Mouse (Mus musculus) midbrain, embryonic 15.5 days (tissue): ENCODE data around the gene Rora. TPM values are rescaled to one million over a fixed set of nuclear protein-coding genes. Genes with fewer than 3 reads are reported as not detected.

Source experiments
- ATAC-seq: fragments of 200-750 bp; cut with Nextera tagmentation; replicated peaks from 2 replicates; pipeline ENCODE4 v1.8.0; 2017; ENCODE audit warnings: moderate TSS enrichment
- H3K27ac ChIP-seq: fragments of 300-500 bp; sonication (generic); 2 replicates; pipeline ENCODE4 v1.5.1; 2015; ENCODE audit warnings: mild to moderate bottlenecking, inconsistent platforms
- H3K27me3 ChIP-seq: fragments of 300-500 bp; sonication (generic); replicated peaks from 2 replicates; pipeline ENCODE4 v1.6.1; 2015; ENCODE audit warnings: inconsistent platforms
- H3K36me3 ChIP-seq: fragments of 300-500 bp; sonication (generic); replicated peaks from 2 replicates; pipeline ENCODE4 v1.6.1; 2015; ENCODE audit warnings: inconsistent platforms
- H3K4me1 ChIP-seq: fragments of 300-500 bp; sonication (generic); 2 replicates; pipeline ENCODE4 v1.6.1; 2015; ENCODE audit warnings: inconsistent platforms
- H3K4me2 ChIP-seq: fragments of 300-500 bp; sonication (generic); 2 replicates; pipeline ENCODE4 v1.6.1; 2015; ENCODE audit warnings: inconsistent platforms, mild to moderate bottlenecking, moderate library complexity
- H3K4me3 ChIP-seq: fragments of 300-500 bp; sonication (generic); 2 replicates; pipeline ENCODE4 v1.5.1; 2015; ENCODE audit warnings: mild to moderate bottlenecking, inconsistent platforms
- H3K9ac ChIP-seq: fragments of 300-500 bp; sonication (generic); 2 replicates; pipeline ENCODE4 v1.6.1; 2015; ENCODE audit warnings: mild to moderate bottlenecking, inconsistent platforms
- H3K9me3 ChIP-seq: fragments of 300-500 bp; sonication (generic); 2 replicates; pipeline ENCODE4 v1.6.1; 2016; ENCODE audit warnings: inconsistent platforms
- WGBS: fragments of 180-500 bp; shearing (Covaris S2); methylation state at CpG from one replicate; pipeline ENCODE4 v1.1.7; 2015; ENCODE audit warnings: mixed read lengths; 5-methylcytosine and 5-hydroxymethylcytosine counted together
- polyA plus RNA-seq: library from polyadenylated mRNA; unstranded; fragments of >200 nt; fragmentation: Nextera tagmentation; extraction: Ambion mirVana; gene quantifications from 2 replicates; pipeline ENCODE4 v1.2.1, GENCODE M21; 2015

The Rora gene
- polyA plus RNA-seq, 1 experiment from 2014 or later: 43.9 TPM

DNA sequence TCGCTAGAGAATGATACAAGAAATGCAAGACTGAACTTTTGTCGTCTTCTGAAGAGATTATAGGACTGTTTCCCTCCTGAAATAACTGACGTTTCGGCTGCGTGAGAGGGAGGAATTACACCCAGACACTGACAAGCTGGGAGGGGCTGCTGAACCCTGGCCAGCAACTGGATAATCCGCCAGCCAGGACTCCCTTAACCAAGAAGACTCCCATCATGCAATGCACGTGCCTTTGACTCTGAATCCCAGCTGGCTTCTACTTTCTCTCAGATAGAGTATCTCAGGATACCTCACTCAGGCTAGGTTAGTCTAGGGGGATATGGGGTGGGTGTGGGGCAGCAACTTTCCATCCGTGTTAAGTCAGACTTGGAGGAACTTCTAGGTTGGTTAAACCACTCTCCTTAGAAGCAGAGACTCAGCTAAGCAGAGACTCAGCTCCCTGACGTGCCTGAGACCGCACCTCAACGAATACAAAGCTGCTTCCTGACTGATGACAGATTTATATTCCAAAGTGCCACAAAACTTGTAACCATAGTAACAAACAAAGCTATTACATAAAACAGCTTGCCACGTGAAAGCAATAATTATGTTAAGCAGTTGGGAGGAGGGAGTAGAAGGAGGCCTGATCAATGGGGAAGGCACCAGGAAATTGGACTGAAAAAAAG is 302.8 kb downstream of the Rora start:
- Histone ChIP-seq H3K27me3 (no peaks in the 10 kb centered on the region), H3K4me3 (no peak overlapping the region), H3K4me2 (no peak overlapping the region), H3K27ac (no peak overlapping the region), H3K9ac (no peak overlapping the region), H3K9me3 (no peaks in the 10 kb centered on the region), H3K36me3 (no peaks in the 10 kb centered on the region), H3K4me1 (no peaks in the 10 kb centered on the region; the same call in 1 of the 2 replicates)
- no peak for ATAC-seq
- WGBS: 43% methylated on average over 12 of the region's 12 CpGs

DNA sequence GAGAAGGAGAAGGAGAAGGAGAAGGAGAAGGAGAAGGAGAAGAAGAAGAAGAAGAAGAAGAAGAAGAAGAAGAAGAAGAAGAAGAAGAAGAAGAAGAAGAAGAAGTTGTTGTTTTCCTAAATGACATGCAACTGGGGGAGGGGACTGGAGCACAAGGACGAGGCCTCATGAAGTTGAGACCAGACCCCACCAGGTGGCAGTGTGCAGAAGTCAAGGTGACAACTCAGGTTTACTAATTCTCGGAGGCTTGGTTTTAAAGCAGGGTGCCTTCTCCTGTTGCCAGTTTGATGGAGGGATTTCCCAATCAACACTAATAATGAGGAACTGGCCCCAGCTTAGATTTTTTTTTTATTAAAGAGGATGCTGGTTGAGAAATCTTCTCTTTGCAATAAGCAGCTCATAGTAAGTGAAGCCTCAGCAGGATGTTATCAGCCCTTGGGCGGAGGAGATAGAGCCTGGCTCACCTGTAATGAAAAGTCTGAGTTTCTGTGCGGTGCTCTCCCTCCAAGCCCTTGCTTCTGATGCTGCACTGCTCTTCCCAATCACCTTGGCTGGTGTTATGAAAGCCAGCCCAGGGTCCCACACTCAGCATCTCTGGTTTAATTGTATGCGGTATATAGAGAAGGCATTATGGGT is 303.5 kb downstream of the Rora start:
- WGBS: 62% methylated on average over 5 of the region's 5 CpGs
- no peak for ATAC-seq
- Histone ChIP-seq H3K4me3 (no peak overlapping the region), H3K9me3 (no peaks in the 10 kb centered on the region), H3K4me1 (no peaks in the 10 kb centered on the region; the same call in 1 of the 2 replicates), H3K4me2 (no peak overlapping the region), H3K36me3 (no peaks in the 10 kb centered on the region), H3K9ac (no peak overlapping the region), H3K27me3 (no peaks in the 10 kb centered on the region), H3K27ac (no peak overlapping the region)

DNA sequence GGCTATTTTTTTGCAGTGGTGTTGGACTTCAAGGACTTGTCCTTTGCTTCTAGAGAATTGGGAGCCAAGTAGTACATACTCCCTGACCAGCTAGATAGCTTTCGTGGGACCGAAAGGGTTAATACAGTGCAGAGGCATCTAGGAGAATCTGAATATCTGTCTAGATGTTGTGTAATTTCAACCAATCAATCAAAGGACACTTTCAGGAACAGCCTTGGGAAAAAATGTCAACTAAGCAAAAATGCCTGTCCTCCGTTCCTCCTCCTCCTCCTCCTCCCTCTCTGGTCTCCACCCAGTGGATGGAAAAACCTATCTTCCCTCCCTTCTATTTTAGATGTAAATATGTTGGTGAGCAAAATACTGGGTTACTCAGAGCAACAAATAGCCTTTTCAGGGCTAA is 304.2 kb downstream of the Rora start:
- no peaks in the 10 kb centered on the region for H3K27me3 ChIP-seq
- no peak overlapping the region for H3K9ac ChIP-seq
- no peak overlapping the region for H3K4me2 ChIP-seq
- no peaks in the 10 kb centered on the region for H3K36me3 ChIP-seq
- ATAC-seq: no peak
- H3K4me1 ChIP-seq: no peaks in the 10 kb centered on the region; the same call in 1 of the 2 replicates
- H3K9me3 ChIP-seq: no peaks in the 10 kb centered on the region
- 91% methylated on average over 3 of the region's 3 CpGs for WGBS
- no peak overlapping the region for H3K27ac ChIP-seq
- no peak overlapping the region for H3K4me3 ChIP-seq

DNA sequence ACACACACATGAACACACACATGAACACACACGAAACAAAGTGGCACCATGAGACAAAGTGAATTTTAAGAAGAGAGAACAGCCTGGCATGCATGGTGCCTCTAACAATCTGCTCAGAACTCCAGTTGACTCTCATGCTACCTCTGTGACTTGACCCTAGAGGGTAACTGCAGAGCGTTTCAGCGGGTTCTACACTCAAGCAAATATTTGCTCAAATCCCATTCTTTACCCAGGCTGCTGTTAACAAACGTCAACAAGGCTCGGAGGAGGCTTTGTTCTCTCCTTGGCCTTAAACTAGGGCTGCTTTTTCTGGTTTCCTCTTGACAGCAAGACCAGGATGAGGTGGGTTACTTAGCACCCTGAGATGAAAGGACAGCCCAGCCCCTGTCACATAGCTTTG is 305.3 kb downstream of the Rora start:
- Histone ChIP-seq H3K27me3 (no peaks in the 10 kb centered on the region), H3K4me2 (no peak overlapping the region), H3K9ac (no peak overlapping the region), H3K9me3 (no peaks in the 10 kb centered on the region), H3K36me3 (no peaks in the 10 kb centered on the region), H3K4me3 (no peak overlapping the region), H3K27ac (no peak overlapping the region), H3K4me1 (no peaks in the 10 kb centered on the region; the same call in 1 of the 2 replicates)
- 62% methylated on average over 5 of the region's 5 CpGs for WGBS
- no peak for ATAC-seq

DNA sequence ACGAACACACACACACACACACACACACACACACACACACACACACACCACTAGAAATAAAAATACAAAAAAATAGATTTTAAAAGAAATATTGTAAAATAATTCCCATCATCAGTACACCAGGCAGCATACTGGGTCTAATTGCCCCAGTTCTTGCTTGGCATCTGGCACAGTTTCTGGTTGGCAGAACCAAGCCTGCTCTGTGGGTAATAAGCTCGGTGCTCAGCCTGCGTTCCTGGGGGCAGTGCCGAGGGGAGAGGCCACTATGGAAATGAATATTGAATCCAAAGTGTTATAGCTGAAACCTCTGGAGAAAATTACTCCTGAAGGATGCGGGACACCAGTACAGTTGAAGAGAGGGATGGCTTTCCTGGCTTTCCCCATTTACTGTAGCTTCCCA is 310.3 kb downstream of the Rora start:
- H3K4me1 ChIP-seq: peaks cover 9% of the 10 kb centered on the region
- no peaks in the 10 kb centered on the region for H3K27me3 ChIP-seq
- 75% methylated on average over 5 of the region's 5 CpGs for WGBS
- no peak overlapping the region for H3K4me3 ChIP-seq
- H3K9ac ChIP-seq: no peak overlapping the region
- H3K36me3 ChIP-seq: no peaks in the 10 kb centered on the region
- ATAC-seq: no peak
- H3K27ac ChIP-seq: no peak overlapping the region
- no peak overlapping the region for H3K4me2 ChIP-seq
- H3K9me3 ChIP-seq: no peaks in the 10 kb centered on the region

DNA sequence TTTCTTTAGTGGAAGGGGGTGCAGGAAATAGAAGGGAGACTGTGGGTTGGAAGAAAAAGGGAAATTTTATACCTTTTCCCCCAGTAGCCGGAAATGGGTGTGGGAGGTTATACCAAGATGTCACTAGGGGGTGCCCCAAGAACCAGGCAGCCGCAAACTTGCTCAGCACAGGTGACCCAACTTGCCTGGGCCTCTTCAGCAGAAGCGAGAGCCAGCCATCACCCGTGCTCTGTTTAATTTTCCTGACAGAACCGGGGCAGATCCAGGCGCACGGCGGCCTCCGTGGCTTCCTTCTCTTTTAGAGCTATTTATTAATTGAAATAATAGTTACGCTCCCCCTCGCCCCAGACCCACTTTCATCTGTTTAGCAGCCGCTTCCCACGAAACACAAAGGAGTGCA is 313.0 kb downstream of the Rora start:
- peaks cover 9% of the 10 kb centered on the region for H3K4me1 ChIP-seq
- ATAC-seq: no peak
- no peaks in the 10 kb centered on the region for H3K9me3 ChIP-seq
- 25% methylated on average over 13 of the region's 13 CpGs for WGBS
- peak overlapping the region; percentile 50; the same call in 1 of the 2 replicates for H3K27ac ChIP-seq
- H3K36me3 ChIP-seq: no peaks in the 10 kb centered on the region
- H3K4me3 ChIP-seq: no peak overlapping the region
- no peak overlapping the region for H3K9ac ChIP-seq
- H3K4me2 ChIP-seq: peak overlapping the region; percentile 5; the same call in 1 of the 2 replicates
- H3K27me3 ChIP-seq: no peaks in the 10 kb centered on the region

DNA sequence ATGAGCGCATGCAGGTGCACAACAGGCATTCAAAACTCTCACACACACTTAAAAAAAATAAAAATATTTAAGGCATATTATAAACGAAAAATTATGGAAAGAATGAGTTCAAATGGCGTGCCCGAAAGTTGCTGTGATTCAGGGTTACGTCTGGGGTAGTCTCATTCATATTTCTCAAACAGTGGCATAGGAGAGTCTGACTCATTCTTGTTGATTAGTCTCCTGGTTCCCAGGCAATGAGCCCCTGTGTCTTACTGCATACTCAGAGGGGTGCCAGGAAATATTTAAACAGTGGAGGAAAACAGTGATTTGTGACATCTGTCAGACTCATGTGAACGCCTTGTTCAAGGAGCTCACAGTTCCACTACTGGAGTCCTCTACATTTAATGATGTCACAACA is 316.5 kb downstream of the Rora start:
- Histone ChIP-seq H3K27ac (no peak overlapping the region), H3K4me2 (no peak overlapping the region), H3K9ac (no peak overlapping the region), H3K4me1 (peaks cover 9% of the 10 kb centered on the region), H3K4me3 (no peak overlapping the region), H3K36me3 (no peaks in the 10 kb centered on the region), H3K9me3 (no peaks in the 10 kb centered on the region), H3K27me3 (no peaks in the 10 kb centered on the region)
- WGBS: 86% methylated on average over 6 of the region's 6 CpGs
- ATAC-seq: no peak

DNA sequence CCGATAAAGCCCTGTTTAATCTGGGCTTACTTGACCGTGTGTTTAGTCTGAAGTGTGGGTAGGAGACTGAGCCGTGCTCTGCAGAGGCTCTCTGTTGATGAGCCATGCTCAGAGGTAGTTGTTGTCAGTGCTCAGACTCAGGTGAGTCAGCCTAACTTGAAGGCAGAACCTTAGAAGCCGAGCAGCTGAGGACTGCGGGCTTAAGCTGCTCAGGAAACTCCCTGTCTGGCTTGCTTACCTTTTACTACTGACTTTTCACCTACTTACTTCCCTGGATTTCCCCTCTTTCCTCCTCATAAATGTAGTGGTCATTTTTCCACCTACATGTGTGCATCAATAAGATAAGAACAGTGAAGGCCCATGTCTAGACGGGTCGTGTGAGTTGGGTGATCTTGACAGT is 318.7 kb downstream of the Rora start:
- no peak for ATAC-seq
- H3K27ac ChIP-seq: no peak overlapping the region
- WGBS: 82% methylated on average over 7 of the region's 7 CpGs
- no peaks in the 10 kb centered on the region for H3K27me3 ChIP-seq
- no peak overlapping the region for H3K4me2 ChIP-seq
- H3K4me1 ChIP-seq: peaks cover 15% of the 10 kb centered on the region
- no peak overlapping the region for H3K4me3 ChIP-seq
- no peak overlapping the region for H3K9ac ChIP-seq
- H3K9me3 ChIP-seq: no peaks in the 10 kb centered on the region
- H3K36me3 ChIP-seq: no peaks in the 10 kb centered on the region

DNA sequence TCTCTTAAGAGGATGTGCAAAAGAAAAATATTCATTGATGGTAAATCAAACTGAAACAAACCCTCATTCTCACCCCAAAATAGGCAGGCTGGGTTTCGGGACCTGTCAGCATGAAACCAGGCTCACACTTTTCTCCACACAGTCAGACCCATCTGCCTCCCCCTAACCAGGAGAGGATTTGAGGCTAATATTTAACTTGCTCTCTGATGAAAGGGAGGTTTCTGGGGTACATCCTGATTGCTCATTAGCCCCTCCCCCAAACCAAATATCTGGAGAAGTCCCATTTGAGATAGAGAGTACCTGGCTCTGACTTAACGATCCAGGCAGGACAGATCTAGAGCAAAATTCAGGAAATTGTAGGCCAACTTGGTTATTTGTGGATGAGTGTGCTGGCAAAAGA is 320.9 kb downstream of the Rora start:
- no peak for ATAC-seq
- Histone ChIP-seq H3K27ac (no peak overlapping the region), H3K9me3 (no peaks in the 10 kb centered on the region), H3K9ac (no peak overlapping the region), H3K4me3 (no peak overlapping the region), H3K4me2 (no peak overlapping the region), H3K36me3 (no peaks in the 10 kb centered on the region), H3K4me1 (peaks cover 24% of the 10 kb centered on the region), H3K27me3 (no peaks in the 10 kb centered on the region)
- WGBS: 95% methylated on average over 2 of the region's 2 CpGs

DNA sequence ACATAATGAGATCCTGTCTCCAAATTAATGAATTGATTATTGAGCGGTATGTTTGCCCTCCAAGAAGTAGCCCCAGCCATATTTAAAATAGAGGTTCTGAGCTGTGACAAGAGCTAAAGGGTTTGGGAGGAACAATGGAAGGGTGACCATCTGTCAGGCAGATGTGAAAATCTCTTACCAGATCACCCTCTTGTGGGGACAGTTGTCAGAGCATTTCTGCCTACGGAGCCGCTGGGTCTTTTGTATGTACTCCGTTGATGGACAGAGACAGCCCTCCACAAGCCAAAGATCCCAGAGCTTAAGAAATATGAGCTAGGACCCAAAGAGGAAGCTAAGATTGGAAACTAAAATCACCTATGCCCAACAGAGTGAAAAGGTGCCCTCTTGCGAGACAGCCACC is 322.6 kb downstream of the Rora start:
- Histone ChIP-seq H3K27me3 (no peaks in the 10 kb centered on the region; the same call in 1 of the 2 replicates), H3K4me3 (no peak overlapping the region), H3K9me3 (no peaks in the 10 kb centered on the region), H3K4me1 (peaks cover 24% of the 10 kb centered on the region), H3K9ac (no peak overlapping the region), H3K27ac (0 out of 2 replicates have a peak overlapping the region, but pooled peaks have one; percentile 27), H3K36me3 (no peaks in the 10 kb centered on the region), H3K4me2 (no peak overlapping the region)
- 30% methylated on average over 5 of the region's 5 CpGs for WGBS
- no peak for ATAC-seq

DNA sequence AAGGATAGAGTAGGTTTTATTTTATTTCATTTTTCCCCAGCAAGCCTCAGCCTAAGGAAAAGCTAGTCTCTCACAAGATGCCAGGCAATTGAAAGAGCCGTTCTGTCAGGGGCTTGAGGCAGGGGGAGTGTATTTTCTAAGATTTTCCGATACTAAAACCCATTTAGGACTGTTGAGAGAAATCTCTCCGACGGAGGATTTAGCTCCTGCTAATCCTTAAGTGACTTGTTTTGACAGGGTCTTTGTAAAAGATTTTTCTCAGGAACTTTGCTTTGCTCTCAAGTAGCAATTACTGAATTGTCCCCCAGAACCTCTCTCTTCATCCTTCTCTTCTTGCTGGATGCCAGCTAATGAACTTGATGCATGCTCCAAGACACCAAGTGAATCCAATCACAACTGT is 323.3 kb downstream of the Rora start:
- Histone ChIP-seq H3K4me1 (peaks cover 24% of the 10 kb centered on the region), H3K9ac (no peak overlapping the region), H3K27me3 (no peaks in the 10 kb centered on the region; the same call in 1 of the 2 replicates), H3K4me2 (no peak overlapping the region), H3K27ac (0 out of 2 replicates have a peak overlapping the region, but pooled peaks have one; percentile 27), H3K4me3 (no peak overlapping the region), H3K36me3 (no peaks in the 10 kb centered on the region), H3K9me3 (no peaks in the 10 kb centered on the region)
- WGBS: 20% methylated on average over 4 of the region's 4 CpGs
- no peak for ATAC-seq

DNA sequence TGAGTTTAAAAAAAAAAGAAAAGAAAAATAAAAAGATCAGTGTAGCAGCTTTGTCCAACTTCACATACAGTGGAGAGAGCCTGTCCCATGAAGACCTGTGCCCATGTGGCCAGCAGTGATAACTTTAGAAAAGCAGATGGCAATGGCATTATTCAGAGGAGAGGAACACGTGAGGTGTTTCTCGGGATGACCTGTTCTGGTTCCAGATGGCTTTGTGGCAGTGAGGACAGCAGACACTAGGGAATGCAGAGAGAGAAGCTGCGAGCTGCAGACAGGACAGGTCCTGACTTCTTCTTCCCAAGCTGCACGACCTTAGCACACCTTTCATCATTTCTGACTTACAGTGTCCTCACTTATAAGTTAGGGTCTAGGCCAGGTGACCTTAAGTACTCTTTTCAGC is 325.1 kb downstream of the Rora start:
- 74% methylated on average over 4 of the region's 4 CpGs for WGBS
- no peaks in the 10 kb centered on the region; the same call in 1 of the 2 replicates for H3K27me3 ChIP-seq
- H3K4me1 ChIP-seq: peaks cover 36% of the 10 kb centered on the region
- no peak overlapping the region for H3K4me2 ChIP-seq
- no peaks in the 10 kb centered on the region for H3K9me3 ChIP-seq
- no peaks in the 10 kb centered on the region for H3K36me3 ChIP-seq
- no peak for ATAC-seq
- no peak overlapping the region for H3K9ac ChIP-seq
- no peak overlapping the region for H3K27ac ChIP-seq
- H3K4me3 ChIP-seq: no peak overlapping the region

DNA sequence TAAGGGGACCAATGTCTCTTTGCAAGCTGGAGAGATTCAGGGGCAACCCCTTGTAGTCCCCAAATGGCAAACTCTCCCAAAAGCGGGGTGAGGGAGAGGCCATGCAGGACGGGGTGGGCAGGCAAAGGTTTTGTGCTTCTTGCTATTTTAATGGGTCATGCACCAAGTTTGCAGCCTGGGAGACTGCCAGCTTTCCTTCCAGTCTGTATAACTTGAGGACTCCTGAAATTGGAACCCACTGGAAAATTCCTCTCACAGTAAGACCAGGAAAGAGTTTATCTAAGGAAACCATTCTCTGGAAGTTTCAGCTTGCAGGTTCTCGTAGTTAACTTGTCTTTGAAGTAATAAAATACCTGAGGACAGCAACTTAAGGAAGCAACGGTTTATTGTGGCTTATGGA is 326.5 kb downstream of the Rora start:
- Histone ChIP-seq H3K9me3 (no peaks in the 10 kb centered on the region), H3K4me3 (no peak overlapping the region), H3K4me1 (peaks cover 36% of the 10 kb centered on the region), H3K9ac (no peak overlapping the region), H3K27me3 (no peaks in the 10 kb centered on the region; the same call in 1 of the 2 replicates), H3K4me2 (no peak overlapping the region), H3K27ac (no peak overlapping the region), H3K36me3 (no peaks in the 10 kb centered on the region)
- 84% methylated on average over 4 of the region's 4 CpGs for WGBS
- ATAC-seq: no peak
